Mouse (Mus musculus): ENCODE data around the gene Stard13. TPM values are rescaled to one million over a fixed set of nuclear protein-coding genes. Genes with fewer than 3 reads are reported as not detected.
A peak's percentile ranks its signal among the peaks of the same experiment; 100 is the strongest.

The Stard13 gene
- polyA plus RNA-seq (2011; ENCODE audit: insufficient read depth, insufficient read length, low read depth, missing spikeins) = 7.1 and 9.6 TPM in 2 replicates

GRCm38 (mm10) chr5:151233400-151234031 is at the start of gene Stard13:
Stard13 (minus strand) TSS chr5:151233836.
- peak within 1 kb of the TSS; percentile 69 for H3K4me3 ChIP-seq (ENCODE audit: low read depth, low read length)
- no peak within 1 kb of the TSS for H3K27ac ChIP-seq (ENCODE audit: insufficient read depth, low read length)
- H3K9me3 ChIP-seq (replicated peaks; ENCODE audit: control insufficient read depth, insufficient read depth, low read length, poor library complexity, severe bottlenecking) = no peaks in the 10 kb centered on the region
- peak within 1 kb of the TSS; percentile 58 for H3K9ac ChIP-seq (ENCODE audit: low read depth, poor library complexity, severe bottlenecking)
- no peak for TF ChIP-seq CTCF (IDR thresholded peaks at IDR 0.05; ENCODE audit: low read depth, low read length)
- H3K27me3 ChIP-seq (ENCODE audit: control insufficient read depth, insufficient read depth, low read length, poor library complexity, severe bottlenecking) = peaks cover 2% of the 10 kb centered on the region; the same call in 1 of the 2 replicates
- H3K36me3 ChIP-seq (ENCODE audit: control insufficient read depth, insufficient read depth, low read length, poor library complexity, severe bottlenecking) = no peaks in the 10 kb centered on the region
- H3K4me1 ChIP-seq (ENCODE audit: control insufficient read depth, insufficient read depth, low read length) = no peaks in the 10 kb centered on the region

DNA sequence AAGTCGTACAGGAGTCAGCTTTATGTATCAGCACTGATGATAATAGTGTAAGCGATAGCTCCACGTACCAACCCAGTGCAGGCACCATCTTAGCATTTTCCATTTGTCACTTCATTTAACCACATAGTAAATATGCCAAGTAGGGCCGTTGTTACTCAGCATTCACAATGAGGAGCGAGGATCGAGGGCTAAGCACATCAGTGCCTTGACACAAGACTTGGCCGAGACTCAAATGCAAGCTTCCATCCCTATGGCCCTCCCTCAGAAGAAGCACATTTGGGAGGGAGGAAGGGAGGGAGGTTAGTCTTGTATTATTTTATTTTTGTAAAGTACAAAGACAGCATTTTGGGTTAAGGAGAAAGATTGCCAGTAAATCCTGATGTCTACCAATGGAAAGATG is 45.9 kb upstream of the Stard13 start:
- H3K4me3 ChIP-seq (ENCODE audit: low read depth, low read length) = no peak overlapping the region
- no peak for TF ChIP-seq EP300 (IDR thresholded peaks at IDR 0.05; ENCODE audit: insufficient read depth, low read depth, low read length)
- TF ChIP-seq POLR2A (IDR thresholded peaks at IDR 0.05; ENCODE audit: insufficient read depth, low read length) = no peak
- TF ChIP-seq CTCF (IDR thresholded peaks at IDR 0.05; ENCODE audit: low read depth, low read length) = no peak
- no peaks in the 10 kb centered on the region for H3K27me3 ChIP-seq (ENCODE audit: control insufficient read depth, insufficient read depth, low read length, poor library complexity, severe bottlenecking)
- no peaks in the 10 kb centered on the region for H3K9me3 ChIP-seq (replicated peaks; ENCODE audit: control insufficient read depth, insufficient read depth, low read length, poor library complexity, severe bottlenecking)
- H3K27ac ChIP-seq (ENCODE audit: insufficient read depth, low read length) = no peak overlapping the region
- H3K36me3 ChIP-seq (ENCODE audit: control insufficient read depth, insufficient read depth, low read length, poor library complexity, severe bottlenecking) = no peaks in the 10 kb centered on the region
- H3K9ac ChIP-seq (ENCODE audit: low read depth, poor library complexity, severe bottlenecking) = no peak overlapping the region
- H3K4me1 ChIP-seq (ENCODE audit: control insufficient read depth, insufficient read depth, low read length) = no peaks in the 10 kb centered on the region

- Histone ChIP-seq H3K27me3 (ENCODE audit: control insufficient read depth, insufficient read depth, low read length, poor library complexity, severe bottlenecking) (no peaks in the 10 kb centered on the region), H3K9ac (ENCODE audit: low read depth, poor library complexity, severe bottlenecking) (no peak overlapping the region), H3K27ac (ENCODE audit: insufficient read depth, low read length) (no peak overlapping the region), H3K36me3 (ENCODE audit: control insufficient read depth, insufficient read depth, low read length, poor library complexity, severe bottlenecking) (no peaks in the 10 kb centered on the region), H3K4me3 (ENCODE audit: low read depth, low read length) (no peak overlapping the region), H3K9me3 (replicated peaks; ENCODE audit: control insufficient read depth, insufficient read depth, low read length, poor library complexity, severe bottlenecking) (no peaks in the 10 kb centered on the region), H3K4me1 (ENCODE audit: control insufficient read depth, insufficient read depth, low read length) (no peaks in the 10 kb centered on the region)
- TF ChIP-seq CTCF (IDR thresholded peaks at IDR 0.05; ENCODE audit: low read depth, low read length) (no peak), EP300 (IDR thresholded peaks at IDR 0.05; ENCODE audit: insufficient read depth, low read depth, low read length) (no peak), POLR2A (IDR thresholded peaks at IDR 0.05; ENCODE audit: insufficient read depth, low read length) (no peak)
Measured at GRCm38 (mm10) chr5:151277927-151278326, 44.3 kb upstream of the Stard13 start.

GRCm38 (mm10) chr5:151275986-151276385 is 42.4 kb upstream of the Stard13 start:
- Histone ChIP-seq H3K27me3 (ENCODE audit: control insufficient read depth, insufficient read depth, low read length, poor library complexity, severe bottlenecking) (no peaks in the 10 kb centered on the region), H3K4me3 (ENCODE audit: low read depth, low read length) (no peak overlapping the region), H3K36me3 (ENCODE audit: control insufficient read depth, insufficient read depth, low read length, poor library complexity, severe bottlenecking) (no peaks in the 10 kb centered on the region), H3K27ac (ENCODE audit: insufficient read depth, low read length) (no peak overlapping the region), H3K9me3 (replicated peaks; ENCODE audit: control insufficient read depth, insufficient read depth, low read length, poor library complexity, severe bottlenecking) (no peaks in the 10 kb centered on the region), H3K9ac (ENCODE audit: low read depth, poor library complexity, severe bottlenecking) (no peak overlapping the region), H3K4me1 (ENCODE audit: control insufficient read depth, insufficient read depth, low read length) (no peaks in the 10 kb centered on the region)
- TF ChIP-seq CTCF (IDR thresholded peaks at IDR 0.05; ENCODE audit: low read depth, low read length) (no peak), POLR2A (IDR thresholded peaks at IDR 0.05; ENCODE audit: insufficient read depth, low read length) (no peak), EP300 (IDR thresholded peaks at IDR 0.05; ENCODE audit: insufficient read depth, low read depth, low read length) (no peak)

DNA sequence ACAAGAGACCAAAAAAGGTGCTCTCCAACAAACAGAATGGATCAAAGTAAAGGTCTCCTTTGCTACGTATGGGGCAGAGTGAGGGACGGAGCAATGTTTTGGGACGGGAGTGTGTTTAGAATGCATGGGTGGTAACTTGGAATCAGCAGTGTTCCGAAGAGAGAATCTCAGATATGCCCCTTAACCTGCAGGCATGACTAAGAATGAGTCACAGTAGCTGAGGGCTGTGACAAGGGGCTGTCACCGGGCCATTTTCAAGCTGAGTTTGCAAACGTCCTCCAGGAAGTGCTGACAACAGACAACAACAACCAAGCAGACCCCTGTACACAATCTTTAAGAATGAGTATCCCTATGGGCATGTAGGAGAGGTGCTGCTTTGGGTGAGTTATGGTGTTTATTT is 40.6 kb upstream of the Stard13 start:
- no peak overlapping the region for H3K4me3 ChIP-seq (ENCODE audit: low read depth, low read length)
- H3K9ac ChIP-seq (ENCODE audit: low read depth, poor library complexity, severe bottlenecking) = no peak overlapping the region
- no peak for TF ChIP-seq EP300 (IDR thresholded peaks at IDR 0.05; ENCODE audit: insufficient read depth, low read depth, low read length)
- no peak for TF ChIP-seq POLR2A (IDR thresholded peaks at IDR 0.05; ENCODE audit: insufficient read depth, low read length)
- TF ChIP-seq CTCF (IDR thresholded peaks at IDR 0.05; ENCODE audit: low read depth, low read length) = no peak
- no peaks in the 10 kb centered on the region for H3K4me1 ChIP-seq (ENCODE audit: control insufficient read depth, insufficient read depth, low read length)
- H3K27me3 ChIP-seq (ENCODE audit: control insufficient read depth, insufficient read depth, low read length, poor library complexity, severe bottlenecking) = no peaks in the 10 kb centered on the region
- no peaks in the 10 kb centered on the region for H3K36me3 ChIP-seq (ENCODE audit: control insufficient read depth, insufficient read depth, low read length, poor library complexity, severe bottlenecking)
- H3K9me3 ChIP-seq (replicated peaks; ENCODE audit: control insufficient read depth, insufficient read depth, low read length, poor library complexity, severe bottlenecking) = no peaks in the 10 kb centered on the region
- no peak overlapping the region for H3K27ac ChIP-seq (ENCODE audit: insufficient read depth, low read length)

DNA sequence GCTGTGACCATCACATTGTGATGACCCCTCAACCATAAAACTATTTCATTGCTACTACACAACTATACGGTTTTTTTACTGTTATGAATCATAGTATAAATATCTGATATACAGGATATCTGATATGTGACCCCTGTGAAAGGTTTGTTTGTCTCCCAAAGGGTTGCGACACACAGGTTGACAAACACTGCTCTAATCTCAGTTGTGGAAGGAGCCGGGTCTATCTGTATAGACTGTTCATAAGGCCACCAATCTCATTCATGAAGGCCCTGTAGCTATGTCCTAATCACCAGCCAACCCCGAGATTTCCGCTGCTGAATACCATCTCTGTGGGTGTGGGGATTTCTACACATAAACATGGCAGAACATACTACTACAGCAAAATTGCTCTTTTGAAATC is 37.2 kb upstream of the Stard13 start:
- H3K27me3 ChIP-seq (ENCODE audit: control insufficient read depth, insufficient read depth, low read length, poor library complexity, severe bottlenecking) = no peaks in the 10 kb centered on the region

More for the DNA sequence above, 37.2 kb upstream of the Stard13 start:
- H3K27ac ChIP-seq (ENCODE audit: insufficient read depth, low read length) = no peak overlapping the region
- TF ChIP-seq POLR2A (IDR thresholded peaks at IDR 0.05; ENCODE audit: insufficient read depth, low read length) (no peak), CTCF (IDR thresholded peaks at IDR 0.05; ENCODE audit: low read depth, low read length) (no peak), EP300 (IDR thresholded peaks at IDR 0.05; ENCODE audit: insufficient read depth, low read depth, low read length) (no peak)
- no peak overlapping the region for H3K4me3 ChIP-seq (ENCODE audit: low read depth, low read length)
- no peaks in the 10 kb centered on the region for H3K9me3 ChIP-seq (replicated peaks; ENCODE audit: control insufficient read depth, insufficient read depth, low read length, poor library complexity, severe bottlenecking)
- no peaks in the 10 kb centered on the region for H3K36me3 ChIP-seq (ENCODE audit: control insufficient read depth, insufficient read depth, low read length, poor library complexity, severe bottlenecking)
- H3K4me1 ChIP-seq (ENCODE audit: control insufficient read depth, insufficient read depth, low read length) = no peaks in the 10 kb centered on the region
- H3K9ac ChIP-seq (ENCODE audit: low read depth, poor library complexity, severe bottlenecking) = no peak overlapping the region
